Mouse (Mus musculus) liver, embryonic 18 days (tissue): ENCODE measurements around the gene Ccdc187. TPM values are rescaled to one million over a fixed set of nuclear protein-coding genes. Genes with fewer than 3 reads are reported as not detected.

ENCODE experiments used
- polyA plus RNA-seq: library from polyadenylated mRNA; depleted of rRNA; stranded (reverse); fragments of >200 nt; gene quantifications from 2 replicates; pipeline ENCODE4 v1.2.3, GENCODE M21; 2012; rRNA removed

Gene Ccdc187
- 0.06 and 0.08 TPM in 2 replicates for polyA plus RNA-seq

GRCm38 (mm10) chr2:26294457-26294856 is at the start of gene Ccdc187:
TSS of gene Ccdc187 (minus strand) at chr2:26294557.

GRCm38 (mm10) chr2:26315072-26315924 is 20.9 kb upstream of the Ccdc187 start, which contains the start of gene Gpsm1:
TSS of gene Gpsm1 (plus strand) at chr2:26315515.

GRCm38 (mm10) chr2:26237290-26237782 is 57.0 kb downstream of the Ccdc187 start, which contains the start of gene Qsox2:
TSS of gene Qsox2 (minus strand) at chr2:26237525.

GRCm38 (mm10) chr2:26208126-26208789 is 86.1 kb downstream of the Ccdc187 start, which contains the start of gene Lhx3:
TSS of gene Lhx3 (minus strand) at chr2:26208289.

Other genes with a start within 250 kb of the Ccdc187 start
- gene Nacc2, start 171.3 kb downstream of the Ccdc187 start, polyA plus RNA-seq = 2.1 and 2.2 TPM in 2 replicates
- gene Lhx3, start 86.3 kb downstream of the Ccdc187 start, polyA plus RNA-seq = not detected in 2 replicates
- gene Qsox2, start 57.0 kb downstream of the Ccdc187 start, polyA plus RNA-seq = 4.8 and 5.4 TPM in 2 replicates
- 2.7 and 3.2 TPM in 2 replicates for gene Gpsm1, start 21.0 kb upstream of the Ccdc187 start, polyA plus RNA-seq
- 7.0 and 7.3 TPM in 2 replicates for gene Dnlz, start 57.6 kb upstream of the Ccdc187 start, polyA plus RNA-seq
- 9.9 and 14.2 TPM in 2 replicates for gene Card9, start 66.4 kb upstream of the Ccdc187 start, polyA plus RNA-seq
- 9.1 and 9.5 TPM in 2 replicates for gene Snapc4, start 86.1 kb upstream of the Ccdc187 start, polyA plus RNA-seq
- gene Entr1, start 94.8 kb upstream of the Ccdc187 start, polyA plus RNA-seq = 33.9 and 35.0 TPM in 2 replicates
- 33.4 and 35.6 TPM in 2 replicates for gene Pmpca, start 94.8 kb upstream of the Ccdc187 start, polyA plus RNA-seq
- 6.1 and 7.1 TPM in 2 replicates for gene Inpp5e, start 114.6 kb upstream of the Ccdc187 start, polyA plus RNA-seq
- 16.5 and 19.2 TPM in 2 replicates for gene Sec16a, start 150.7 kb upstream of the Ccdc187 start, polyA plus RNA-seq
- gene Notch1, start 222.1 kb upstream of the Ccdc187 start, polyA plus RNA-seq = 2.4 and 3.3 TPM in 2 replicates